26 mouse cellular contexts compared by ENCODE assay signal in genomic region chr11:121305371-121305770, GRCm38 (mm10). TPM values are rescaled to one million over a fixed set of nuclear protein-coding genes. Genes with fewer than 3 reads are reported as not detected.
DNase-seq lines count a peak whose midpoint lies in the region; ATAC-seq lines count a peak whose summit lies in the region.
"Had no signal": no experiment of that assay in that cellular context is flagged by ENCODE, and none has a peak within 500 bp of the region (broad histone marks: within the 10 kb centered on the region; RNA-seq: fewer than 3 reads in every experiment).

No protein-coding gene starts in this region.

- no peak overlapping the region for H3K4me3 ChIP-seq in forebrain, embryonic 16.5 days (replicated peaks; ENCODE audit: low read length)
- H3K4me3 ChIP-seq: embryonic facial prominence, embryonic 15.5 days; forebrain, embryonic 15.5 days; intestine, embryonic 15.5 days; layer of hippocampus, adult 2 months; limb, embryonic 15.5 days; liver, embryonic 15.5 days; midbrain, embryonic 10.5 days; stomach, embryonic 15.5 days had no signal

- 87% methylated on average over 6 of the region's 6 CpGs for WGBS in forebrain, embryonic 16.5 days

- H3K4me1 ChIP-seq in forebrain, embryonic 16.5 days (replicated peaks; ENCODE audit: control insufficient read depth, insufficient read depth, low read length) = no peaks in the 10 kb centered on the region
- H3K4me1 ChIP-seq: embryonic facial prominence, embryonic 15.5 days; forebrain, embryonic 15.5 days; intestine, embryonic 15.5 days; limb, embryonic 15.5 days; liver, embryonic 15.5 days; midbrain, embryonic 10.5 days; stomach, embryonic 15.5 days had no signal

- H3K9me3 ChIP-seq in forebrain, embryonic 16.5 days (ENCODE audit: control insufficient read depth, low read length) = no peaks in the 10 kb centered on the region
- H3K9me3 ChIP-seq: forebrain, embryonic 15.5 days; intestine, embryonic 15.5 days; limb, embryonic 15.5 days; stomach, embryonic 15.5 days had no signal

- H3K27ac ChIP-seq in forebrain, embryonic 16.5 days (ENCODE audit: low read length) = no peak overlapping the region
- H3K27ac ChIP-seq: embryonic facial prominence, embryonic 15.5 days; forebrain, embryonic 15.5 days; intestine, embryonic 15.5 days; layer of hippocampus, adult 2 months; limb, embryonic 15.5 days; liver, embryonic 15.5 days; midbrain, embryonic 10.5 days; stomach, embryonic 15.5 days had no signal

- H3K4me2 ChIP-seq in forebrain, embryonic 16.5 days (ENCODE audit: low read length) = no peak overlapping the region
- H3K4me2 ChIP-seq: embryonic facial prominence, embryonic 15.5 days; forebrain, embryonic 15.5 days; heart, embryonic 11.5 days; intestine, embryonic 15.5 days; limb, embryonic 15.5 days; liver, embryonic 15.5 days; stomach, embryonic 15.5 days had no signal

- peak; percentile 85 for ATAC-seq in frontal cortex, adult (ENCODE audit: low TSS enrichment)
- ATAC-seq in megakaryocyte progenitor cell, adult 5-6 weeks (replicated peaks; ENCODE audit: poor library complexity) = peak; percentile 65
- no peak for ATAC-seq in forebrain, embryonic 16.5 days
- no peak for ATAC-seq in granulocyte monocyte progenitor cell, adult 5-6 weeks (replicated peaks; ENCODE audit: poor library complexity, severe bottlenecking)
- ATAC-seq: forebrain, embryonic 15.5 days; hindbrain, embryonic 16.5 days; intestine, embryonic 15.5 days had no signal

- no peak overlapping the region for H3K9ac ChIP-seq in forebrain, embryonic 16.5 days (replicated peaks; ENCODE audit: low read depth, low read length)
- H3K9ac ChIP-seq: embryonic facial prominence, embryonic 15.5 days; forebrain, embryonic 15.5 days; intestine, embryonic 15.5 days; limb, embryonic 15.5 days; liver, embryonic 15.5 days; stomach, embryonic 15.5 days had no signal

- no peak for DNase-seq in frontal cortex, postnatal 10 days (ENCODE audit: low spot score in 2 of 2)
- peak; percentile 49 to 53 for DNase-seq in left cerebral cortex, adult 18-20 months (ENCODE audit: low spot score in 2 of 2)
- peak; percentile 56 to 85 for DNase-seq in right cerebral cortex, postnatal 36 days (ENCODE audit: low spot score in 2 of 2)
- DNase-seq: adrenal gland, postnatal 14 days; cerebellum, adult 9-10 months; gastrocnemius, postnatal 10 days; heart, adult 11 months; kidney, adult 8-10 months; kidney, postnatal 14 days; lung, postnatal 4 days; thymus, adult 18-20 months; thymus, postnatal 36 days had no signal

- no peaks in the 10 kb centered on the region for H3K27me3 ChIP-seq in forebrain, embryonic 16.5 days (replicated peaks; ENCODE audit: control insufficient read depth, insufficient read depth, low read length)
- H3K27me3 ChIP-seq: embryonic facial prominence, embryonic 15.5 days; forebrain, embryonic 15.5 days; intestine, embryonic 15.5 days; limb, embryonic 15.5 days; liver, embryonic 15.5 days; stomach, embryonic 15.5 days had no signal

- H3K36me3 ChIP-seq in forebrain, embryonic 16.5 days (ENCODE audit: control insufficient read depth, insufficient read depth) = peaks cover 37% of the 10 kb centered on the region

RNA-seq across cellular contexts. Expression of gene Foxk2, which starts 45.6 kb away (rescaled TPM):
- total RNA-seq in left cerebral cortex, adult 18-20 months (2021) = 10 to 100 TPM; 79.6 to 82.2 TPM
- total RNA-seq in megakaryocyte progenitor cell, adult 5-6 weeks (2015) = 24.8 and 28.9 TPM in 2 replicates
- 20.9 and 23.1 TPM in 2 replicates for total RNA-seq in megakaryocyte progenitor cell, adult 5-6 weeks (2017)
- 14.2 and 14.3 TPM in 2 replicates for polyA plus RNA-seq in forebrain, embryonic 16.5 days (2015; fragmentation: Nextera tagmentation; extraction: Ambion mirVana)
- 35.7 and 40.4 TPM in 2 replicates for total RNA-seq in granulocyte monocyte progenitor cell, adult 5-6 weeks (2014; fragmentation: Nextera tagmentation)
- total RNA-seq in granulocyte monocyte progenitor cell, adult 5-6 weeks (2017) = 25.3 and 26.1 TPM in 2 replicates

RNA-seq across cellular contexts. Expression of gene Wdr45b, which starts 48.9 kb away (rescaled TPM):
- 10 to 100 TPM; 68.5 to 75.4 TPM for total RNA-seq in left cerebral cortex, adult 18-20 months (2021)
- 44.1 and 56.8 TPM in 2 replicates for total RNA-seq in megakaryocyte progenitor cell, adult 5-6 weeks (2015)
- 45.8 and 48.8 TPM in 2 replicates for total RNA-seq in megakaryocyte progenitor cell, adult 5-6 weeks (2017)
- 93.1 and 95.5 TPM in 2 replicates for polyA plus RNA-seq in forebrain, embryonic 16.5 days (2015; fragmentation: Nextera tagmentation; extraction: Ambion mirVana)
- 31.3 and 68.7 TPM in 2 replicates for total RNA-seq in granulocyte monocyte progenitor cell, adult 5-6 weeks (2014; fragmentation: Nextera tagmentation)
- total RNA-seq in granulocyte monocyte progenitor cell, adult 5-6 weeks (2017) = 42.4 and 52.4 TPM in 2 replicates

Comparison
In these comparisons a context has a peak if more than half of its experiments do, and no peak if none do; other contexts are left out.
1. ATAC-seq: peak in frontal cortex, adult (single experiment) and megakaryocyte progenitor cell, adult 5-6 weeks (single experiment); none in forebrain, embryonic 16.5 days (single experiment) and granulocyte monocyte progenitor cell, adult 5-6 weeks (single experiment).
2. DNase-seq: peak in left cerebral cortex, adult 18-20 months (2 of 2) and right cerebral cortex, postnatal 36 days (2 of 2); none in frontal cortex, postnatal 10 days (0 of 2).